Mouse (Mus musculus): ENCODE results near the gene Zfand4.

DNA sequence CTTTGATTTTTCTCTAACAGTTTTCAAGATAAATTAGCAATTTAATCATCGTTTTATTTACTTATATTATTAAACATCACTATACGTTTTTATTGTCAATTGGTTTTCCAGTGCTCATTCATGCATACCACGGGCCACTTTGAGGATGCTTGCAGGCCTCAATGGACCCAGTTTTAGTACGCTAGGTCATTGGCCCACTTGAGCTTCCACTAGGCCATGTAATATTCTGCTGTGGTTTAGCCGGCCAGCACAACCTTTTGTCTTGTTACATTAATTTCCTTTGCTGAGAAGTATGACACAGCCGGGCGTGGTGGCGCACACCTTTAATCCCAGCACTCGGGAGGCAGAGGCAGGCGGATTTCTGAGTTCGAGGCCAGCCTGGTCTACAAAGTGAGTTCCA, 814 bp downstream of the Zfand4 start:
- no peak for TF ChIP-seq CTCF (conservative IDR thresholded peaks at IDR 0.05; ENCODE audit: insufficient read depth, insufficient read length, low read depth, low read length)
- no peak for TF ChIP-seq POLR2A (IDR thresholded peaks at IDR 0.05; ENCODE audit: low read depth, low read length)
